Mouse (Mus musculus) forebrain, embryonic 16.5 days (tissue): ENCODE measurements at regions not wholly inside any gene's neighbourhood (a gene's known extent, or its start where the extent isn't known, plus 50 kb on each side); places are given as distances from the start of the nearest gene placed in this dataset.

Experiments
- ATAC-seq: fragments of 200-750 bp; cut with Nextera tagmentation; 2 replicates; pipeline ENCODE4 v1.8.0; 2017; ENCODE audit warnings: mild to moderate bottlenecking, moderate library complexity
- H3K27ac ChIP-seq: fragments of 300-500 bp; sonication (generic); 2 replicates; pipeline ENCODE4 v1.5.1; 2014; ENCODE audit warnings: low read length, control low read depth
- H3K27me3 ChIP-seq: fragments of 300-500 bp; sonication (generic); replicated peaks from 2 replicates; pipeline ENCODE4 v1.6.1; 2014; ENCODE audit warnings: low read length; ENCODE audit not compliant: control insufficient read depth, insufficient read depth
- H3K36me3 ChIP-seq: fragments of 300-500 bp; sonication (generic); 2 replicates; pipeline ENCODE4 v1.6.1; 2014; ENCODE audit not compliant: control insufficient read depth, insufficient read depth
- H3K4me1 ChIP-seq: fragments of 300-500 bp; sonication (generic); replicated peaks from 2 replicates; pipeline ENCODE4 v1.6.1; 2014; ENCODE audit warnings: low read length; ENCODE audit not compliant: control insufficient read depth, insufficient read depth
- H3K4me2 ChIP-seq: fragments of 300-500 bp; sonication (generic); 2 replicates; pipeline ENCODE4 v1.6.1; 2014; ENCODE audit warnings: mild to moderate bottlenecking, low read length, control low read depth
- H3K4me3 ChIP-seq: fragments of 300-500 bp; sonication (generic); replicated peaks from 2 replicates; pipeline ENCODE4 v1.5.1; 2014; ENCODE audit warnings: mild to moderate bottlenecking, low read length, control low read depth
- H3K9ac ChIP-seq: fragments of 300-500 bp; sonication (generic); replicated peaks from 2 replicates; pipeline ENCODE4 v1.6.1; 2014; ENCODE audit warnings: low read depth, low read length, control low read depth
- H3K9me3 ChIP-seq: fragments of 300-500 bp; sonication (generic); 2 replicates; pipeline ENCODE4 v1.6.1; 2016; ENCODE audit warnings: low read length; ENCODE audit not compliant: control insufficient read depth
- WGBS: fragments of 180-500 bp; shearing (Covaris S2); extraction: QIAGEN DNeasy Blood & Tissue Kit; methylation state at CpG from one replicate; pipeline ENCODE4 v1.1.7; 2014; 5-methylcytosine and 5-hydroxymethylcytosine counted together

DNA sequence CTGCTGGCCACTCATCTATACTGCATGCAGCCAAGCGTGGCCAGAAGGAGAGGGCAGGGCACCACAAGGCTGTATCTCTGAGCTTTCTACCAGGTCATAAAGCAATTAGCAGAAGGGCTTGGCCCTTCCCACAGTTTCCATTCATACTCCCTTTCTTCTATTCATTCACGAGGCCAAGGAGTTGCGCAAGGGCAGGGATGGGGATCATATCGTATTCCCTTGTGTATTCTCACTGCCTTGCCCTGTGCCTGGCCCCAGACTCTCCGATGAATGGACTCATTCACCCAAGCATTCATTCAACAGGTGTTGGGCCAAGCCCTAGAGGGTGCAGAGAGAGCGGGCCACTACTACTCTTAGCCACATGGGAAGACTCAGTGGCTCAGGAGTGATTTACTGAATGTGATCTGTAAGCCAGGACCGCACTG is 111.2 kb upstream of the Parp11 start:
- Histone ChIP-seq H3K4me2 (no peak overlapping the region), H3K9me3 (no peaks in the 10 kb centered on the region), H3K27ac (no peak overlapping the region), H3K27me3 (no peaks in the 10 kb centered on the region), H3K9ac (no peak overlapping the region), H3K36me3 (no peaks in the 10 kb centered on the region), H3K4me1 (peaks cover 38% of the 10 kb centered on the region), H3K4me3 (no peak overlapping the region)
- ATAC-seq = no peak
- 38% methylated on average over 7 of the region's 7 CpGs for WGBS

- Histone ChIP-seq H3K36me3 (no peaks in the 10 kb centered on the region), H3K9me3 (no peaks in the 10 kb centered on the region), H3K4me1 (peaks cover 33% of the 10 kb centered on the region), H3K4me3 (no peak overlapping the region), H3K9ac (no peak overlapping the region), H3K27me3 (no peaks in the 10 kb centered on the region), H3K4me2 (no peak overlapping the region), H3K27ac (peak overlapping the region; percentile 72)
- WGBS = 18% methylated on average over 12 of the region's 12 CpGs
- ATAC-seq = no peak
These were observed 110.5 kb upstream of the Parp11 start for GRCm38 (mm10) chr6:127335996-127336660.

GRCm38 (mm10) chr6:127336681-127337397 is 109.8 kb upstream of the Parp11 start:
- peak overlapping the region; percentile 72 for H3K27ac ChIP-seq
- H3K9ac ChIP-seq = no peak overlapping the region
- ATAC-seq = peak; percentile 71
- WGBS = 5% methylated on average over 15 of the region's 15 CpGs
- no peaks in the 10 kb centered on the region for H3K27me3 ChIP-seq
- H3K36me3 ChIP-seq = no peaks in the 10 kb centered on the region
- no peak overlapping the region for H3K4me3 ChIP-seq
- no peak overlapping the region for H3K4me2 ChIP-seq
- peaks cover 33% of the 10 kb centered on the region for H3K4me1 ChIP-seq
- H3K9me3 ChIP-seq = no peaks in the 10 kb centered on the region

- Histone ChIP-seq H3K4me3 (no peak overlapping the region), H3K4me1 (peaks cover 33% of the 10 kb centered on the region), H3K27ac (peak overlapping the region; percentile 46), H3K4me2 (no peak overlapping the region), H3K27me3 (no peaks in the 10 kb centered on the region), H3K9me3 (no peaks in the 10 kb centered on the region), H3K9ac (no peak overlapping the region), H3K36me3 (no peaks in the 10 kb centered on the region)
- WGBS = 5% methylated on average over 15 of the region's 15 CpGs
- peak; percentile 54 for ATAC-seq
These were observed 109.2 kb upstream of the Parp11 start for GRCm38 (mm10) chr6:127337398-127337871.

DNA sequence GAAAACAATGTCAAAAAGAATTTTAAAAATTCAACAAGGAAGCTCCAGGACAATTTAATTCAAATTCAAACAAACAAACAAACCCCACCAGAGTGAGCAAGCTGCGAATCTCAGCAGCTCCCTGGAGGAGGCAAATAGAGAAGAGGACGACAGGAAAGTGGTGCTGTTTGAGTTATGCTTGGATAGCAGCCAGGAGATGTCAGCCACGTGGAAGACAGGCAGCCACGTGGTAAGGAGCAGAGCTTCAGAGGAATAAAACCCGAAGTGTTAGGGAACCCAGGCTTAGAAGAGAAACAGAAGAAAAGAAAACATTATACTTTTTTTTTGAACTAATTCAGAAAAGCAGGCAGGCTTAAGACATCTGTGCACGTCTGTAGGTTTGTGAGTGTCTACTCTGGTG is 108.2 kb upstream of the Parp11 start:
- peak; percentile 37; the same call in 1 of the 2 replicates for ATAC-seq
- H3K9ac ChIP-seq = no peak overlapping the region
- peaks cover 33% of the 10 kb centered on the region for H3K4me1 ChIP-seq
- no peak overlapping the region for H3K4me3 ChIP-seq
- no peak overlapping the region for H3K4me2 ChIP-seq
- no peaks in the 10 kb centered on the region for H3K9me3 ChIP-seq
- no peaks in the 10 kb centered on the region for H3K36me3 ChIP-seq
- 12% methylated on average over 6 of the region's 6 CpGs for WGBS
- no peaks in the 10 kb centered on the region for H3K27me3 ChIP-seq
- H3K27ac ChIP-seq = no peak overlapping the region

DNA sequence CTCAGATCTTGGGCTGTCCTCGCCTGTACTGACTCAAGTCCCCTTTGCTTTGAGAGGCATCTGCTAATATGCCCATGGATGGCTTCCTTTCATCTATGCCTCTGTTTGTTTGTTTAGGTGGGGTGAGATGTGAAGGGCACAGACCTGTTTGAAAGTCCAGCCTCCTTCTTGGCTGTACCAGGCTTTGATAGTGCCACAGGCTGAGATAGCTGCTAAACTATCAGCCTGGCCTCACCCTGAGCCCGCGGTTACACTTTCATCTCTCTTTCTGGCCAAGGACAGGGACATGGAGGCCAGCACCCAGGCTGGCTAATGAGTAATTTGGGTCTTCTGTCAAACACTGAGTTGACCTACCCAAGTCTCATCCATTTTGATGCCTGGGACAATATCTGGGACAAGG is 105.0 kb upstream of the Parp11 start:
- no peaks in the 10 kb centered on the region for H3K9me3 ChIP-seq
- no peak overlapping the region for H3K4me2 ChIP-seq
- no peak overlapping the region for H3K27ac ChIP-seq
- peaks cover 19% of the 10 kb centered on the region for H3K4me1 ChIP-seq
- ATAC-seq = no peak
- H3K27me3 ChIP-seq = no peaks in the 10 kb centered on the region
- H3K9ac ChIP-seq = no peak overlapping the region
- no peaks in the 10 kb centered on the region for H3K36me3 ChIP-seq
- H3K4me3 ChIP-seq = no peak overlapping the region
- whole genome bisulfite sequencing = 99% methylated on average over 3 of the region's 3 CpGs

- H3K27ac ChIP-seq = no peak overlapping the region
- 87% methylated on average over 9 of the region's 9 CpGs for WGBS
These were observed 97.8 kb upstream of the Parp11 start for GRCm38 (mm10) chr6:127348770-127349409.

GRCm38 (mm10) chr6:127349479-127350110 is 97.0 kb upstream of the Parp11 start:
- no peak overlapping the region for H3K4me3 ChIP-seq
- H3K27me3 ChIP-seq = no peaks in the 10 kb centered on the region
- no peaks in the 10 kb centered on the region for H3K9me3 ChIP-seq
- no peak overlapping the region for H3K4me2 ChIP-seq
- 29% methylated on average over 12 of the region's 12 CpGs for WGBS
- no peaks in the 10 kb centered on the region for H3K36me3 ChIP-seq
- peaks cover 6% of the 10 kb centered on the region for H3K4me1 ChIP-seq
- H3K9ac ChIP-seq = no peak overlapping the region
- no peak for ATAC-seq
- no peak overlapping the region for H3K27ac ChIP-seq

More at GRCm38 (mm10) chr6:127348770-127349409, 97.8 kb upstream of the Parp11 start:
- peaks cover 6% of the 10 kb centered on the region for H3K4me1 ChIP-seq
- H3K9ac ChIP-seq = no peak overlapping the region
- no peaks in the 10 kb centered on the region for H3K9me3 ChIP-seq
- no peaks in the 10 kb centered on the region for H3K36me3 ChIP-seq
- ATAC-seq = no peak
- H3K4me2 ChIP-seq = no peak overlapping the region
- no peak overlapping the region for H3K4me3 ChIP-seq
- no peaks in the 10 kb centered on the region for H3K27me3 ChIP-seq

- Histone ChIP-seq H3K27me3 (no peaks in the 10 kb centered on the region), H3K4me2 (no peak overlapping the region), H3K36me3 (no peaks in the 10 kb centered on the region), H3K4me3 (no peak overlapping the region), H3K9me3 (no peaks in the 10 kb centered on the region), H3K27ac (no peak overlapping the region), H3K9ac (no peak overlapping the region), H3K4me1 (peaks cover 6% of the 10 kb centered on the region)
- WGBS = 92% methylated on average over 5 of the region's 5 CpGs
- ATAC-seq = no peak
These were observed 94.9 kb upstream of the Parp11 start for GRCm38 (mm10) chr6:127351691-127352090.
